Mouse (Mus musculus) MEL (cell line): ENCODE measurements around the gene Duxbl3. TPM values are rescaled to one million over a fixed set of nuclear protein-coding genes. Genes with fewer than 3 reads are reported as not detected.

Experiments
- DNase-seq: peaks from one replicate; pipeline ENCODE4 v3.0.0; 2011; ENCODE audit warnings: low read depth, low spot score
- H3K27ac ChIP-seq: 2 replicates; pipeline ENCODE4 v1.5.1; 2012; ENCODE audit warnings: low read depth, mild to moderate bottlenecking, control low read depth, low read length, moderate library complexity; ENCODE audit not compliant: control insufficient read depth
- H3K27me3 ChIP-seq, 2 experiments: fragments of 150-350 bp in 1 of 2; sonication (generic) in 1 of 2; 2 replicates each; pipeline ENCODE4 v1.6.1; 2012; ENCODE audit warnings: low read length in 2 of 2, mild to moderate bottlenecking in 2 of 2, improper control_type of control experiment in 1 of 2, moderate library complexity in 1 of 2; ENCODE audit not compliant: insufficient read depth in 2 of 2, control insufficient read depth in 1 of 2
- H3K36me3 ChIP-seq, 2 experiments: 2 replicates each; pipeline ENCODE4 v1.6.1; 2012 to 2014; ENCODE audit warnings: low read length in 2 of 2, improper control_type of control experiment in 1 of 2, inconsistent platforms in 1 of 2, mild to moderate bottlenecking in 1 of 2; ENCODE audit not compliant: insufficient read depth in 2 of 2, control insufficient read depth in 1 of 2
- H3K4me1 ChIP-seq, 2 experiments: fragments of 150-350 bp in 1 of 2; sonication (generic) in 1 of 2; 2 replicates each; pipeline ENCODE4 v1.6.1; 2012; ENCODE audit warnings: low read length in 2 of 2, improper control_type of control experiment in 1 of 2, mild to moderate bottlenecking in 1 of 2; ENCODE audit not compliant: insufficient read depth in 2 of 2, control insufficient read depth in 1 of 2
- H3K4me3 ChIP-seq, 2 experiments: fragments of 150-350 bp in 1 of 2; sonication (generic) in 1 of 2; 2 replicates each; pipeline ENCODE4 v1.5.1; 2012; ENCODE audit warnings: low read depth in 2 of 2, low read length in 2 of 2, mild to moderate bottlenecking in 2 of 2, moderate library complexity in 2 of 2, control low read depth in 1 of 2, improper control_type of control experiment in 1 of 2; ENCODE audit not compliant: control insufficient read depth in 1 of 2, insufficient read depth in 1 of 2
- H3K79me2 ChIP-seq: 2 replicates; pipeline ENCODE4 v1.6.1; 2012; ENCODE audit warnings: mild to moderate bottlenecking, low read length, moderate library complexity; ENCODE audit not compliant: control insufficient read depth, poor library complexity, insufficient read depth
- H3K9ac ChIP-seq: 2 replicates; pipeline ENCODE4 v1.6.1; 2012; ENCODE audit warnings: low read depth, mild to moderate bottlenecking, control low read depth, low read length, moderate library complexity; ENCODE audit not compliant: control insufficient read depth, poor library complexity, severe bottlenecking
- H3K9me3 ChIP-seq: fragments of 150-350 bp; sonication (generic); replicated peaks from 2 replicates; pipeline ENCODE4 v1.6.1; 2012; ENCODE audit warnings: mild to moderate bottlenecking, low read length, improper control_type of control experiment, moderate library complexity; ENCODE audit not compliant: insufficient read depth
- CHD1 ChIP-seq: IDR thresholded peaks from 2 replicates; pipeline ENCODE4 v1.6.1; 2012; ENCODE audit warnings: low read depth, mild to moderate bottlenecking, inconsistent platforms, low read length, improper control_type of control experiment
- CTCF ChIP-seq, 3 experiments: IDR thresholded peaks in 2 of 3; conservative IDR thresholded peaks in 1 of 3; 2 replicates each; pipeline ENCODE4 v1.5.1; 2011 to 2012; ENCODE audit warnings: low read length in 3 of 3, low read depth in 2 of 3, mild to moderate bottlenecking in 2 of 3, improper control_type of control experiment in 1 of 3, inconsistent platforms in 1 of 3, mixed read lengths in 1 of 3, moderate library complexity in 1 of 3; ENCODE audit not compliant: control insufficient read depth in 1 of 3, insufficient read depth in 1 of 3, poor library complexity in 1 of 3, severe bottlenecking in 1 of 3
- E2F4 ChIP-seq: IDR thresholded peaks from 2 replicates; pipeline ENCODE4 v1.6.1; 2011; ENCODE audit warnings: low read depth, low read length, improper control_type of control experiment, borderline replicate concordance
- ETS1 ChIP-seq: IDR thresholded peaks from 2 replicates; pipeline ENCODE4 v1.6.1; 2012; ENCODE audit warnings: low read depth, mild to moderate bottlenecking, inconsistent platforms, low read length, improper control_type of control experiment, moderate library complexity
- GABPA ChIP-seq: IDR thresholded peaks from 2 replicates; pipeline ENCODE4 v1.6.1; 2012; ENCODE audit warnings: low read depth, mild to moderate bottlenecking, inconsistent platforms, low read length, improper control_type of control experiment, moderate library complexity
- GATA1 ChIP-seq: IDR thresholded peaks from 2 replicates; pipeline ENCODE4 v1.6.1; 2011; ENCODE audit warnings: low read depth, low read length, improper control_type of control experiment
- HCFC1 ChIP-seq: IDR thresholded peaks from 2 replicates; pipeline ENCODE4 v1.6.1; 2012; ENCODE audit warnings: low read depth, mild to moderate bottlenecking, inconsistent platforms, low read length, improper control_type of control experiment, moderate library complexity
- KAT2A ChIP-seq: conservative IDR thresholded peaks from 2 replicates; pipeline ENCODE4 v1.6.1; 2012; ENCODE audit warnings: low read depth, low read length, improper control_type of control experiment, inconsistent platforms
- MAFK ChIP-seq: IDR thresholded peaks from 2 replicates; pipeline ENCODE4 v1.6.1; 2011; ENCODE audit warnings: low read depth, mild to moderate bottlenecking, low read length, improper control_type of control experiment, borderline replicate concordance
- MAX ChIP-seq: IDR thresholded peaks from 2 replicates; pipeline ENCODE4 v1.6.1; 2011; ENCODE audit warnings: low read length, improper control_type of control experiment
- MEF2A ChIP-seq: IDR thresholded peaks from 2 replicates; pipeline ENCODE4 v1.6.1; 2014; ENCODE audit warnings: low read depth, mild to moderate bottlenecking, inconsistent platforms, low read length, improper control_type of control experiment; ENCODE audit not compliant: poor library complexity, insufficient replicate concordance, severe bottlenecking; ENCODE audit errors: extremely low read depth
- MXI1 ChIP-seq: IDR thresholded peaks from 2 replicates; pipeline ENCODE4 v1.6.1; 2011; ENCODE audit warnings: mild to moderate bottlenecking, low read depth, low read length, improper control_type of control experiment
- MYB ChIP-seq: IDR thresholded peaks from 2 replicates; pipeline ENCODE4 v1.6.1; 2011; ENCODE audit warnings: mild to moderate bottlenecking, low read depth, low read length, improper control_type of control experiment
- POLR2AphosphoS5 ChIP-seq: IDR thresholded peaks from 2 replicates; pipeline ENCODE4 v1.6.1; 2012; ENCODE audit warnings: low read depth, borderline replicate concordance, mild to moderate bottlenecking, inconsistent platforms, low read length, moderate library complexity, mixed read lengths
- RAD21 ChIP-seq: IDR thresholded peaks from 2 replicates; pipeline ENCODE4 v1.6.1; 2011; ENCODE audit warnings: mild to moderate bottlenecking, low read depth, low read length, improper control_type of control experiment
- RCOR1 ChIP-seq: IDR thresholded peaks from 2 replicates; pipeline ENCODE4 v1.6.1; 2012; ENCODE audit warnings: low read depth, mild to moderate bottlenecking, inconsistent platforms, low read length, improper control_type of control experiment
- SIN3A ChIP-seq: IDR thresholded peaks from 2 replicates; pipeline ENCODE4 v1.6.1; 2012; ENCODE audit warnings: low read length, improper control_type of control experiment, inconsistent platforms
- SMC3 ChIP-seq: IDR thresholded peaks from 2 replicates; pipeline ENCODE4 v1.6.1; 2011; ENCODE audit warnings: low read depth, low read length, improper control_type of control experiment
- TAL1 ChIP-seq: IDR thresholded peaks from 2 replicates; pipeline ENCODE4 v1.6.1; 2012; ENCODE audit warnings: mild to moderate bottlenecking, inconsistent platforms, low read length, moderate library complexity, mixed read lengths
- TBP ChIP-seq: IDR thresholded peaks from 2 replicates; pipeline ENCODE4 v1.8.0; 2011; ENCODE audit warnings: low read depth, low read length, improper control_type of control experiment
- TCF12 ChIP-seq: IDR thresholded peaks from 2 replicates; pipeline ENCODE4 v1.6.1; 2014; ENCODE audit warnings: low read depth, mild to moderate bottlenecking, inconsistent platforms, low read length, improper control_type of control experiment, moderate library complexity
- UBTF ChIP-seq: IDR thresholded peaks from 2 replicates; pipeline ENCODE4 v1.6.1; 2012; ENCODE audit warnings: low read depth, mild to moderate bottlenecking, inconsistent platforms, low read length, improper control_type of control experiment, moderate library complexity, borderline replicate concordance; ENCODE audit not compliant: insufficient read depth
- USF2 ChIP-seq, 2 experiments: IDR thresholded peaks; 2 replicates each; pipeline ENCODE4 v1.6.1; 2011 to 2012; ENCODE audit warnings: improper control_type of control experiment in 2 of 2, low read length in 2 of 2, borderline replicate concordance in 1 of 2, inconsistent platforms in 1 of 2, low read depth in 1 of 2, mild to moderate bottlenecking in 1 of 2; ENCODE audit not compliant: insufficient read depth in 1 of 2
- ZC3H11A ChIP-seq: IDR thresholded peaks from 2 replicates; pipeline ENCODE4 v1.6.1; 2012; ENCODE audit warnings: low read depth, mild to moderate bottlenecking, inconsistent platforms, low read length, improper control_type of control experiment
- ZMIZ1 ChIP-seq: IDR thresholded peaks from 2 replicates; pipeline ENCODE4 v1.6.1; 2012; ENCODE audit warnings: low read depth, mild to moderate bottlenecking, inconsistent platforms, low read length, improper control_type of control experiment, moderate library complexity
- ZNF384 ChIP-seq: IDR thresholded peaks from 2 replicates; pipeline ENCODE4 v1.6.1; 2012; ENCODE audit warnings: low read depth, mild to moderate bottlenecking, inconsistent platforms, low read length, improper control_type of control experiment
- polyA plus RNA-seq, 2 experiments: library from polyadenylated mRNA; stranded (reverse) in 1 of 2; unstranded in 1 of 2; fragments of >175 nt in 1 of 2; fragments of >200 nt in 1 of 2; gene quantifications; 2 replicates each; pipeline versions ENCODE4 v1.2.1 to v1.2.4; 2012; ENCODE audit warnings: low replicate concordance in 2 of 2, low read depth in 1 of 2; ENCODE audit not compliant: insufficient read length in 2 of 2, insufficient read depth in 1 of 2, missing spikeins in 1 of 2
- total RNA-seq: library from RNA; depleted of rRNA; stranded (reverse); fragments of 300-350 nt; gene quantifications from 2 replicates; pipeline ENCODE4 v1.2.3, GENCODE M21; 2012

Gene Duxbl3
- total and polyA plus RNA-seq, 3 experiments = not detected

DNA sequence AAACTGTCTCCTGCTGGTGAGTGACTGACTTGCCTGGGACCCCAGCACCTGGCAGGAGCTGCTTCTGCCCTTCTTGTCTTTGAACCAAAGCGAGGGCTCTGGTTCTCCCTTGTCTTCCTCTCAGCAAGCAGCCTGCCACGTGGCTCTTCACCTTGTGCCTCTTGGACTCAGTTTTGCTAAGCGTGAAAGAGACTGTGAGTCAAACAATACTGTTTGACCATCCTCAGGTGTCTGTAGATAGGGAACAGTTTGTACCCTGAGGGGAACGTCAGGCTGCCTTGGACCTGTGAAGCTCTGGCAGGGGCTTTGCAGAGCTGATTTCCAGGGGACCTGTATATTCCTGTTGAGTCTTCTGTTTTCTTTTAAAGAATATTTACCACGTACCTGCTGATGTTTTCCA, 39.7 kb downstream of the Duxbl3 start:
- H3K9me3 ChIP-seq = no peaks in the 10 kb centered on the region
- peaks cover 3 to 8% of the 10 kb centered on the region in 2 experiments; a peak in 3 of 4 replicates for H3K27me3 ChIP-seq
- no peaks in the 10 kb centered on the region for H3K36me3 ChIP-seq
- no peak overlapping the region for H3K9ac ChIP-seq
- no peaks in the 10 kb centered on the region for H3K79me2 ChIP-seq
- no peaks in the 10 kb centered on the region for H3K4me1 ChIP-seq
- no peak for DNase-seq
- TF ChIP-seq MAX = no peak
- TF ChIP-seq ETS1 = no peak
- TF ChIP-seq ZMIZ1 = no peak
- no peak for TF ChIP-seq TAL1
- no peak for TF ChIP-seq TCF12
- TF ChIP-seq HCFC1 = no peak
- no peak for TF ChIP-seq SMC3
- TF ChIP-seq MAFK = no peak
- no peak overlapping the region for H3K4me3 ChIP-seq
- no peak overlapping the region for H3K27ac ChIP-seq

DNA sequence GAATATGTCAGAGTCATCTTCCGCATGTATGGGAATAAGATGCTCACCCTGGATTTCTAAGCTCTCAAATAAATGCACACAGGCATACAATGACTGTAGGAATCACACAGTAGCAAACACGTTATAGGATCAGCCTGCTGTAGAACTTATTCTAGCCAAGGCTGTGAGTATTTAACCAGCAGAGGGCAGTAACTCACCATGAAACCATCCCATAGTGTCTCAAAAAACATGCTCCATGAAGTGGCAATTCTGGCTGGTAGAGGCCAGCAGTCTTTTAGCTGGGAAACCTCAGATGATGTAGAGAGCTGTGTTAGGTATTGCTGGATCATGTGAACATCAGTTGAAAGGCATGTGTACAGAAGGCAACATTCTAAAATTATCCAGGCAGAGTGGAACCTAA, 45.3 kb downstream of the Duxbl3 start:
- H3K4me3 ChIP-seq = no peak overlapping the region
- DNase-seq = peak; percentile 69
- H3K36me3 ChIP-seq = no peaks in the 10 kb centered on the region
- no peak overlapping the region for H3K27ac ChIP-seq
- H3K9ac ChIP-seq = no peak overlapping the region
- TF ChIP-seq GATA1 = no peak
- TF ChIP-seq ZC3H11A = peak; percentile 42
- peak; percentile 30 to 81 (median 74); a peak in 5 of 6 replicates for TF ChIP-seq CTCF (IDR thresholded peaks at IDR 0.05 in 2 of 3, conservative IDR thresholded peaks at IDR 0.05 in 1 of 3; ENCODE audit: control insufficient read depth in 1 of 3, insufficient read depth in 1 of 3, low read depth in 2 of 3, low read length in 3 of 3, poor library complexity in 1 of 3, severe bottlenecking in 1 of 3)
- TF ChIP-seq KAT2A = no peak
- TF ChIP-seq MAFK = no peak
- peak; percentile 85 for TF ChIP-seq RAD21
- TF ChIP-seq TCF12 = no peak
- no peak for TF ChIP-seq HCFC1
- peak; percentile 64 for TF ChIP-seq SMC3
- no peak for TF ChIP-seq E2F4
- TF ChIP-seq TBP = no peak
- no peak for TF ChIP-seq ZNF384
- TF ChIP-seq GABPA = no peak
- TF ChIP-seq MAX = no peak
- no peak for TF ChIP-seq RCOR1
- no peak for TF ChIP-seq USF2 (IDR thresholded peaks at IDR 0.05; ENCODE audit: borderline replicate concordance in 1 of 2, insufficient read depth in 1 of 2, low read depth in 1 of 2, low read length in 2 of 2)
- no peak for TF ChIP-seq SIN3A
- no peak for TF ChIP-seq MEF2A
- TF ChIP-seq POLR2AphosphoS5 = no peak
- no peak for TF ChIP-seq MXI1
- TF ChIP-seq MYB = no peak
- no peak for TF ChIP-seq UBTF
- no peak for TF ChIP-seq CHD1
- H3K79me2 ChIP-seq = no peaks in the 10 kb centered on the region
- H3K4me1 ChIP-seq = no peaks in the 10 kb centered on the region
- H3K9me3 ChIP-seq = no peaks in the 10 kb centered on the region
- peaks cover 0 to 6% of the 10 kb centered on the region in 2 experiments; a peak in 3 of 4 replicates for H3K27me3 ChIP-seq
